Mouse (Mus musculus): ENCODE results near the gene Slc23a3. TPM values are rescaled to one million over a fixed set of nuclear protein-coding genes. Genes with fewer than 3 reads are reported as not detected.

The Slc23a3 gene
- 1 to 10 TPM; 1.3 to 1.9 TPM for total RNA-seq (2021)

- peak in 1 of 2 experiments; percentile 48 for DNase-seq (ENCODE audit: low spot score in 2 of 2)
- intact Hi-C loops (cut with DNase I), result no loop called here
These were observed at the start of gene Slc23a3 for GRCm38 (mm10) chr1:75133421-75134207. Slc23a3 (minus strand) TSS chr1:75133890.

GRCm38 (mm10) chr1:75182160-75182559, 48.5 kb upstream of the Slc23a3 start:
- no peak for DNase-seq (ENCODE audit: low spot score in 2 of 2)
- intact Hi-C loops (cut with DNase I), result no loop called here

GRCm38 (mm10) chr1:75181377-75181870, 47.7 kb upstream of the Slc23a3 start:
- intact Hi-C loops (cut with DNase I), result no loop called here
- no peak for DNase-seq (ENCODE audit: low spot score in 2 of 2)

DNA sequence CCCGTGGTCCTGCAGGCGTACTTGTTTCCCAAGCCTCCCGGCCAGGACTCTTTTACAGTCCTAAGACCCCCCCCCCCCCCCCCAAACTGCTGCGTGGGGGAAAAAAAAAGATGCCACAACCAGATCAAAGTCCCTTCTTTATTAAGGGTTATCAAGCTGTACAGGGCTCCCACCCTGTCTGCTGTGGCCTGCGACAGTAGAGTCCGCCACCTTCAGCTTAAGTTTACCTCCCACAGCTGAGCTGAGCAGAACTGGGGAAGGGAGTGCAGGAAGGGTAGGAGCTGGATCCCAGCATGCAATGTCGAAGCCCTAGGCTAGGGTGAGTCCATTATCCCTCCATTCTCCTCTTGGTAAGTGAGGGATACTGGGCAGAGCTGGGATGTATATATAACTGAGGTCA, 47.1 kb upstream of the Slc23a3 start:
- DNase-seq (ENCODE audit: low spot score in 2 of 2), result no peak
- intact Hi-C loops (cut with DNase I), result no loop called here

- intact Hi-C loops (cut with DNase I), result no loop called here
These were observed 46.5 kb upstream of the Slc23a3 start, which contains the start of gene Abcb6 for GRCm38 (mm10) chr1:75180105-75180590. Abcb6 (minus strand) TSS chr1:75180392.

GRCm38 (mm10) chr1:75179334-75180104, 45.8 kb upstream of the Slc23a3 start:
- intact Hi-C loops (cut with DNase I), result no loop called here
- peak; percentile 34 to 35 for DNase-seq (ENCODE audit: low spot score in 2 of 2)

More at GRCm38 (mm10) chr1:75180105-75180590, 46.5 kb upstream of the Slc23a3 start, which contains the start of gene Abcb6:
- DNase-seq (ENCODE audit: low spot score in 2 of 2), result peak; percentile 94 to 98

- DNase-seq (ENCODE audit: low spot score in 2 of 2), result peak; percentile 93 to 97
- intact Hi-C loops (cut with DNase I), result loop anchor here (2.0 kb wide), 1 partner anchor 26 kb away; the partner anchor contains the start of genes Cnppd1 and Retreg2
These were observed 35.1 kb upstream of the Slc23a3 start, which contains the start of gene Zfand2b for GRCm38 (mm10) chr1:75168472-75169464. Zfand2b (plus strand) TSS chr1:75168646.

DNA sequence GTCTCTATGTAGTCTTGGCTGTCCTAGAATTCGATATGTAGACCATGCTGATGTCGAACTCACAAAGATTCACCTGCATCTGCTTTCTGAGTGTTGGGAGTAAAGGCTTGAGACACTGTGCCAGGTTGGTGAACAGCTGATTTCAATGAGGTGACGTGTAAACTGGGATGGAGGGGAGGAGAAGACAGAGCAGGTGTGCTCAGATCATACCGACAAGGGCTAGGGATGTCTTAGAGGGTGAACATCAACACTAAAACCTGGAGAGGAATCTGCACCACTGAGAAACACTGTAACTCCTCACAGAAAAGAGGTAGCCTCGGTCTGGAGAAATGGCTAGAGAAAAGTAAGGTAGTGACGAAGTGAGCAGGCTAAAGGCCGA, 34.4 kb upstream of the Slc23a3 start:
- no peak for DNase-seq (ENCODE audit: low spot score in 2 of 2)
- intact Hi-C loops (cut with DNase I), result loop anchor here (2.0 kb wide), 1 partner anchor 25 kb away; the partner anchor contains the start of genes Cnppd1 and Retreg2

DNA sequence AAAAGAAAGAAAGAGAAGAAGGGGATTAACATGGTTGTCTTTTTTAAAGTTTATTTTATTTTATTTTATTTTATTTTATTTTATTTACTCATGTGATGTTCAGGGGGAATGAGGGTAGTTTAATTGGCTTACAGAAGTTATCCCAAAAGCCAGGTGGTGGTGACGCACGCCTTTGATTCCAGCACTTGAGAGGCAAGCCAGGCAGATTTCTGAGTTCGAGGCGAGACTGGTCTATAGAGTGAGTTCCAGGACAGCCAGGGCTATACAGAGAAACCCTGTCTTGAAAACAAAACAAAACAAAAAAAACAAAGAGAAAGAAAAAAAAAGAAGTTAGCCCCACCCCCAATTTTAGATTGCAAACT, 26.5 kb upstream of the Slc23a3 start:
- DNase-seq (ENCODE audit: low spot score in 2 of 2), result no peak
- intact Hi-C loops (cut with DNase I), result no loop called here

DNA sequence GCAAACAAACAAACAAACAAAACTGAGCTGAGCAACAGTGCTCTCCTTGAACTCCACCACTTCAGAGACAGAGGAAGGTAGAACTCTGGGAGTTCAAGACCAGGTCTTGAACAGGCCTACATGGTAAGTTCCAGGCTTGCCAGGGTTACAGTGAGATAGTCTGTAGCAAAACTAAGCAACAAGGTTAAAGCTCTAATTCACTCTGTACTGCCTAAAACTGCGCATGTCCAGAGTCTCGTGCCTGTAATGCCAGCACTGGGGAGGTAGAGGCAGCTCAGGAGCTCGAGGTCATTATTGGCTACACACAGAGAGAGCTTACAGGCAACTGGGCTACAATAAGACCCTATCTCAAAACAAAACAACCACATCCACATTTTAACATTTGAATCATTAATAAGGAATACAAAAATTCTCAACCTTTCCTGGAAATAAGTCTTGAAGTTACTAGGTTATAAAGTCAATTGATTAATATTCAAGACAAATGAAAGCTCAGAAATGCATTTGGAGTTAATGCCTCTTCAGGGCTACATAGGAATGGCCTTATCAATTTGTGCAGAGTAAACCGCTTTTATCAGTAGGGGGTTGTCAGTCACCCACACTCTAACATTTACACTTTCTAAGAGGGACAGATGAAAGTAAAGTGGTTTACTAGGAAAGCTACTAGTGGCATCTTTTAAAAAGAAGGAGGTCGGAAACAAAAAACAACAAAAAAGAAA, 26.0 kb upstream of the Slc23a3 start:
- intact Hi-C loops (cut with DNase I), result no loop called here
- DNase-seq (ENCODE audit: low spot score in 2 of 2), result no peak

- intact Hi-C loops (cut with DNase I), result no loop called here
- no peak for DNase-seq (ENCODE audit: low spot score in 2 of 2)
These were observed 25.3 kb upstream of the Slc23a3 start for GRCm38 (mm10) chr1:75158990-75159389.

DNA sequence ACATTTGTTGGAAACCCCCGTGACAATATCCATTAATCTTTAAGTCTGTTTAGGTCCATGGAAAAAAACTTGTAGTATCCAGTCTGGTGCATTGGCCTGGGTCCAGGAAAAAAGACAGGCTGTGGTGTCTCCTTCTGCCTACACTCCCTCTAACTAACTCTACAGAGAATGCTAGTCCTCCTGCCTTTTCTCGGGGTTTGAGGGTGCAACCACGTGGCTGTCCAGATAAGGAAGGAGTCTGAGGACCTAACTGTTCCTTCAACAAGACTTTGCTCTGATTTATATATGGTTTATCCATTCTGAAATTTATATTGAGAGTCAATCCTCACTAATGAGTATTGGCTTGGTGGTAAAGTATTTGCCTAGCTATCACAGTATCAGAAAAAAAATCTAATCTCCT, 22.1 kb upstream of the Slc23a3 start:
- no peak for DNase-seq (ENCODE audit: low spot score in 2 of 2)
- intact Hi-C loops (cut with DNase I), result no loop called here

GRCm38 (mm10) chr1:75148727-75149126, 15.0 kb upstream of the Slc23a3 start:
- no peak for DNase-seq (ENCODE audit: low spot score in 2 of 2)
- intact Hi-C loops (cut with DNase I), result no loop called here

DNA sequence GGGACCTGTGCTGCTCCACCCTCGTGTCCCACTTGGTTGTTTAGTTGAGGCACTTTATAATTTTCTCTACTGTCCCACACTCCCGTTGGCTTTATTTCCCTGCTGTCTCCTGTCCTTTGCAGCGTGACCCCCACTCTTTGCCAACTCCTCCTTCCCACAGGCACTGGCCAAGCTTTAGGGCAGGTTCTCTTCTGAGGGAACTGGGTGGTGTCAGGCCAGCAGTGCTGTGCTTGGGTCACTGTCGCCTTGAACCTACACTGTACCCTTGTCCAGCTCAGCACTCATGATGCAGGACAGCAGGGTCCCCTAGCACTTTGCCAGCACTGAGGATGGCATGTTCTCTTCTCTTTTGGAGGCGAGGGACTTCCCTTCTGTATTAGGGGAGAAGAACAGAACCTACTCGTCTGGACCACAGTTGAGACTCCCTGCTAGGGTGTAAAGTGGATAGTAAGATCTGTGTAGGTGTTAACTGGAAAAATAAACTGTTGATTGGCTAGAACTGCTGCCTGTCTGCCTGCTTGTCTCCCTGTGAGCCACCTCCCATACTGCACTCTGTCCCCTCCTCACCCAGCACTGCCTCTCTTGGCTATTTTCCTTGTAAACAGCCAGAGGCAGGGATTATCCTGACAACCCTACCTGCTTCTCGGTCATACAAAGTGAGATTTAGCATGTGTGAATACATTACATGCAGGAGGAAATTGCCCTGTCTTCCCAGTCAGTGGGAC, 13.9 kb upstream of the Slc23a3 start:
- intact Hi-C loops (cut with DNase I), result no loop called here
- DNase-seq (ENCODE audit: low spot score in 2 of 2), result no peak

- intact Hi-C loops (cut with DNase I), result no loop called here
These were observed 11.9 kb upstream of the Slc23a3 start for GRCm38 (mm10) chr1:75145589-75145988.

GRCm38 (mm10) chr1:75142301-75143261, 8.9 kb upstream of the Slc23a3 start, which contains the start of the genes Cnppd1 and Retreg2:
Cnppd1 (minus strand) TSS chr1:75142711.
Retreg2 (plus strand) TSS chr1:75142778.
- intact Hi-C loops (cut with DNase I), result loop anchor here (2.0 kb wide), 1 partner anchor 26 kb away; the partner anchor contains the start of gene Zfand2b
- peak; percentile 96 to 97 for DNase-seq (ENCODE audit: low spot score in 2 of 2)

More at GRCm38 (mm10) chr1:75145589-75145988, 11.9 kb upstream of the Slc23a3 start:
- DNase-seq (ENCODE audit: low spot score in 2 of 2), result no peak
